Mouse (Mus musculus): ENCODE data around the gene Rdh16f1.
"Not testable (repeated sequence)": the region's sequence is repeated elsewhere in the genome, so short reads cannot be mapped to it uniquely, and the experiment has no call there.

DNA sequence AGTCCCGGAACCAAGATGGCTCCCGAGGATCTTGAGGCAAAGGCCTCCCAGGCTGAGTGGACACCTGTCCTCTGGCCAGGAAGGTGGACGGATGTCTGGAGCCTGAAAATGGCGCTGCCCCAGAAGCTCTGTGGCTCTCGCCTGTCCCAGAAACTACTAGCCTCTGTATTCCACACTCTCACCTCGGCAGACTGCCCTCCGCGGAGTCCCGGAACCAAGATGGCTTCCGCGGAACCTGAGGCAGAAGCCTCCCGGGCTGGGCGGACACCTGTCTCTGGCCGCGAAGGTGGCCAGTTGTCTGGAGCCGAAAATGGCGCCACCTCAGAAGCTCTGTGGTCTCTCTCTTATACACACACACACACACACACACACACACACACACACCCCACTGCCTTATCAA is 22.7 kb downstream of the Rdh16f1 start:
- TF ChIP-seq POLR2A (IDR thresholded peaks at IDR 0.05; ENCODE audit: control insufficient read depth, extremely low read depth, insufficient read depth, low read length, poor library complexity); CTCF (IDR thresholded peaks at IDR 0.05; ENCODE audit: borderline replicate concordance, control insufficient read depth, extremely low read depth, insufficient read depth, low read length, poor library complexity): not testable (repeated sequence)

Measured in thymus, adult 2 months (tissue).